Mouse (Mus musculus) cerebellum, adult 2 months (tissue): ENCODE measurements at regions not wholly inside any gene's neighbourhood (a gene's known extent, or its start where the extent isn't known, plus 50 kb on each side); places are given as distances from the start of the nearest gene placed in this dataset.

Experiments used
- CTCF ChIP-seq: fragments of 200-500 bp; IDR thresholded peaks from 2 replicates; pipeline ENCODE4 v1.5.1; 2011; ENCODE audit warnings: low read depth, mild to moderate bottlenecking, control low read depth, low read length, moderate library complexity, borderline replicate concordance; ENCODE audit not compliant: insufficient read depth
- POLR2A ChIP-seq: fragments of 200-500 bp; IDR thresholded peaks from 2 replicates; pipeline ENCODE4 v1.6.1; 2011; ENCODE audit warnings: low read length, control low read depth, borderline replicate concordance; ENCODE audit not compliant: insufficient read depth

- TF ChIP-seq CTCF = no peak
- no peak for TF ChIP-seq POLR2A
These were observed 55.6 kb upstream of the Tmem17 start for GRCm38 (mm10) chr11:22456286-22456685.
